Mouse (Mus musculus): ENCODE data around the gene Ins2.

DNA sequence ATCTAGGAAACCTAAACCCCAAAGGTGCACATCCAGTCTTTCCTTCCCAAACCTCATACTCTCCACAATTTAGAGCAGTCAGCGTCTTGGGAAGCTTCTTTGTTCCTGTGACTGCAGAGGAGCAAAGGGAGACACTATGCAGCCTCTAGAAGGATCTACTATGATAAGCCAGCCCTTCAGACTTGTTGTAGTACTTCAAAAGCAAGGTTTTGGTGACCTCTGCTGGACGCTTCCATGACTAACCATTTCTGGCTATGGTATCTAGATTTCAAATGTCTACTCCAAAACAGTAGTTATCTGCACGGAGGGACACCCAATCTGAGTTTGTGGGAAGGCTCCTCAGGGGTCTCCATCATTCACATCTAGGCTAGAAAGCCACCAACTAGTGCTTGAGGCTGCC is 67.5 kb downstream of the Ins2 start:
- TF ChIP-seq CTCF (IDR thresholded peaks at IDR 0.05; ENCODE audit: insufficient read depth, low read length): peak; percentile 22; the same call in 1 of the 2 replicates
- no peak for TF ChIP-seq POLR2A (IDR thresholded peaks at IDR 0.05; ENCODE audit: borderline replicate concordance, extremely low read depth, low read depth, low read length)
